Mouse (Mus musculus) G1E (cell line): Measurements from ENCODE around the gene Gucd1.

Experiments
- CTCF ChIP-seq: IDR thresholded peaks from 2 replicates; pipeline ENCODE4 v1.5.1; 2012; ENCODE audit warnings: low read depth, low read length, inconsistent platforms, mixed read lengths
- GATA1 ChIP-seq: IDR thresholded peaks from 2 replicates; pipeline ENCODE4 v1.6.1; 2012; ENCODE audit warnings: borderline replicate concordance, low read length, inconsistent platforms, mixed read lengths
- GATA2 ChIP-seq: IDR thresholded peaks from 2 replicates; pipeline ENCODE4 v1.6.1; 2012; ENCODE audit warnings: low read depth, low read length, inconsistent platforms, borderline replicate concordance
- POLR2AphosphoS5 ChIP-seq: IDR thresholded peaks from 2 replicates; pipeline ENCODE4 v1.6.1; 2012; ENCODE audit warnings: low read depth, low read length, inconsistent platforms; ENCODE audit not compliant: insufficient replicate concordance
- TAL1 ChIP-seq: conservative IDR thresholded peaks from 2 replicates; pipeline ENCODE4 v1.6.1; 2012; ENCODE audit warnings: low read depth, low read length, inconsistent platforms, mixed read lengths

GRCm38 (mm10) chr10:75530322-75530721 lies 12.6 kb upstream of the Gucd1 start:
- no peak for TF ChIP-seq CTCF
- no peak for TF ChIP-seq GATA1
- no peak for TF ChIP-seq TAL1
- TF ChIP-seq POLR2AphosphoS5, result no peak
- no peak for TF ChIP-seq GATA2
